Mouse (Mus musculus) MEL (cell line): ENCODE results near the gene Esrra.

ENCODE experiments used
- CHD1 ChIP-seq: IDR thresholded peaks from 2 replicates; pipeline ENCODE4 v1.6.1; 2012; ENCODE audit warnings: low read depth, mild to moderate bottlenecking, inconsistent platforms, low read length, improper control_type of control experiment
- CTCF ChIP-seq, 3 experiments: IDR thresholded peaks in 2 of 3; conservative IDR thresholded peaks in 1 of 3; 2 replicates each; pipeline ENCODE4 v1.5.1; 2011 to 2012; ENCODE audit warnings: low read length in 3 of 3, low read depth in 2 of 3, mild to moderate bottlenecking in 2 of 3, improper control_type of control experiment in 1 of 3, inconsistent platforms in 1 of 3, mixed read lengths in 1 of 3, moderate library complexity in 1 of 3; ENCODE audit not compliant: control insufficient read depth in 1 of 3, insufficient read depth in 1 of 3, poor library complexity in 1 of 3, severe bottlenecking in 1 of 3
- E2F4 ChIP-seq: IDR thresholded peaks from 2 replicates; pipeline ENCODE4 v1.6.1; 2011; ENCODE audit warnings: low read depth, low read length, improper control_type of control experiment, borderline replicate concordance
- EP300 ChIP-seq, 2 experiments: IDR thresholded peaks; 2 replicates each; pipeline ENCODE4 v1.6.1; 2011; ENCODE audit warnings: improper control_type of control experiment in 2 of 2, low read length in 2 of 2, low read depth in 1 of 2, mild to moderate bottlenecking in 1 of 2
- GATA1 ChIP-seq: IDR thresholded peaks from 2 replicates; pipeline ENCODE4 v1.6.1; 2011; ENCODE audit warnings: low read depth, low read length, improper control_type of control experiment
- MEF2A ChIP-seq: IDR thresholded peaks from 2 replicates; pipeline ENCODE4 v1.6.1; 2014; ENCODE audit warnings: low read depth, mild to moderate bottlenecking, inconsistent platforms, low read length, improper control_type of control experiment; ENCODE audit not compliant: poor library complexity, insufficient replicate concordance, severe bottlenecking; ENCODE audit errors: extremely low read depth
- POLR2A ChIP-seq, 2 experiments: IDR thresholded peaks; 2 replicates each; pipeline ENCODE4 v1.6.1; 2011 to 2012; ENCODE audit warnings: low read length in 2 of 2, mild to moderate bottlenecking in 2 of 2, control low read depth in 1 of 2, improper control_type of control experiment in 1 of 2, low read depth in 1 of 2, moderate library complexity in 1 of 2; ENCODE audit not compliant: control insufficient read depth in 1 of 2, insufficient read depth in 1 of 2, poor library complexity in 1 of 2
- POLR2AphosphoS2 ChIP-seq: IDR thresholded peaks from 2 replicates; pipeline ENCODE4 v1.6.1; 2011; ENCODE audit warnings: low read length, improper control_type of control experiment
- SIN3A ChIP-seq: IDR thresholded peaks from 2 replicates; pipeline ENCODE4 v1.6.1; 2012; ENCODE audit warnings: low read length, improper control_type of control experiment, inconsistent platforms
- TBP ChIP-seq: IDR thresholded peaks from 2 replicates; pipeline ENCODE4 v1.8.0; 2011; ENCODE audit warnings: low read depth, low read length, improper control_type of control experiment
- USF1 ChIP-seq: IDR thresholded peaks from 2 replicates; pipeline ENCODE4 v1.6.1; 2014; ENCODE audit warnings: low read depth, mild to moderate bottlenecking, inconsistent platforms, low read length, improper control_type of control experiment, moderate library complexity

DNA sequence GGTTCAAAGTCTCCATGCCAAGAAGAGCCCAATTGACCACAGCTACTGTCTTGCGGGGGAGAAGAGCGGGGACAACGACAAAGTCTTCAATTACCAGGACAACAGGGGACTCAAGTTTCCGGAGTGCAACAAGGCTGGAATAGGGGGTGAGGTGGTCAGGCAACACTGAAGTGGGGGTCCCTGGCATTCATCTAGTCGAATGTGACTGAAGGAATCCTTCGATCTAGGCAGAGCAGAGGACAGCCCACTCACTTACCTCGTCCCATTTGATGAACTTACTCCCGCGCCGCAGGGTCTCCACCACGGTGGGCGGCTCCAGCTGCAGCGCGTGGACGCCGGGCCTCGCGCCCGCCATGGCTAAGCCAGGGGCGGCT is 47.7 kb upstream of the Esrra start:
- TF ChIP-seq POLR2A (IDR thresholded peaks at IDR 0.05; ENCODE audit: control insufficient read depth in 1 of 2, insufficient read depth in 1 of 2, low read depth in 1 of 2, low read length in 2 of 2, poor library complexity in 1 of 2) (no peak), GATA1 (no peak), TBP (no peak), E2F4 (no peak), MEF2A (no peak), USF1 (no peak), CHD1 (no peak), EP300 (IDR thresholded peaks at IDR 0.05; ENCODE audit: low read depth in 1 of 2, low read length in 2 of 2) (no peak), POLR2AphosphoS2 (no peak), SIN3A (no peak), CTCF (IDR thresholded peaks at IDR 0.05 in 2 of 3, conservative IDR thresholded peaks at IDR 0.05 in 1 of 3; ENCODE audit: control insufficient read depth in 1 of 3, insufficient read depth in 1 of 3, low read depth in 2 of 3, low read length in 3 of 3, poor library complexity in 1 of 3, severe bottlenecking in 1 of 3) (no peak)
